Mouse (Mus musculus): ENCODE data around the gene Osbpl8.
A peak's percentile ranks its signal among the peaks of the same experiment; 100 is the strongest.
"Not testable (repeated sequence)": the region's sequence is repeated elsewhere in the genome, so short reads cannot be mapped to it uniquely, and the experiment has no call there.

Osbpl8 gene

DNA sequence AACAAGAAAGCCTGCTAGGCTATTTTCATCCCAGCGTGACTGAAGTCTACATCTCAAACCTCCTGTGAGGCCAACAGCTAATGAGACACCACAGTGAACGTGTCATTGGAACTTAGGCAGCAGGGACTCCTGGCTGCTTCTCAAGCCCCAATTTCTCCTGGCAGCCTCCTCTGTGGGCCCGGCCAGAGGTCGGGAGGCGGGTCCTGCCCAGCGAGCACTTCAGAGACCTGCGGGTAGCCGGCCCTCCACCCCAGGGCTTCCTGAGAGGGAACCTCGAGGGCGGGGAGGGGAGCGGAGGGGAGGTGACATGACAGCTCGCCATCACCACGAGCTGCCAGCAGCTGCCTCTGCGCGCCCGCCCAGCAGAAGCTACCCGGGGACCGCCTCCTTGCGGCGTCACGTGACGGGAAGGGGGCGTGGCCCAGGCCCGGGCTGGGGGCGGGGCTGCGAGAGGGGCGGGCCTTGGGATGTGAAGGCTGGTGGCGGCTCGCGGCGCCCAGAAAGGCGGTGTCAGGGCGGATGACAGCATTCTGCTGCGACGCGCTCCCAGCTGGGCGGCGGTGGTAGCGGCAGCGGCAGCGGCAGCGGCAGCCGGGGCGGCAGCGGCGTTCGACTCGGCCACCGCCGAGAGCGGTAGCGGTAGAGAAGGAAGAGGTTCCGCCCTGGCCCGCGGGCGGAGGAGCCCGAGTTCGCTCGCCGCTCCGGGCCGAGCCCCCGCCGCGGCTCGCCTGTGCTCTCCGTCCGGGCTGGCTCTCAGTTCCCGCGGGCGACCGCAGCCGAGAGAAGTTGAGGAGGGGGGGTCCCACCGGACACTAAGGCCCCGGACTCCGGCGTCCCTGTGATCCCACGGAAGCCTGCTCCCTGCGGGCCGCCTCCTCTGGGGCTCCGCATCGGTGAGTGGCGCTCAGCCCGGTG, at the start of gene Osbpl8:
TSS of gene Osbpl8 (plus strand) at position 449 of the 915 bp plus-strand sequence.
- peak; percentile 96 to 99 for DNase-seq (ENCODE audit: low spot score in 2 of 2)

- DNase-seq (ENCODE audit: low spot score in 2 of 2), result no peak
Measured at GRCm38 (mm10) chr10:111117198-111117845, 47.2 kb upstream of the Osbpl8 start.

DNA sequence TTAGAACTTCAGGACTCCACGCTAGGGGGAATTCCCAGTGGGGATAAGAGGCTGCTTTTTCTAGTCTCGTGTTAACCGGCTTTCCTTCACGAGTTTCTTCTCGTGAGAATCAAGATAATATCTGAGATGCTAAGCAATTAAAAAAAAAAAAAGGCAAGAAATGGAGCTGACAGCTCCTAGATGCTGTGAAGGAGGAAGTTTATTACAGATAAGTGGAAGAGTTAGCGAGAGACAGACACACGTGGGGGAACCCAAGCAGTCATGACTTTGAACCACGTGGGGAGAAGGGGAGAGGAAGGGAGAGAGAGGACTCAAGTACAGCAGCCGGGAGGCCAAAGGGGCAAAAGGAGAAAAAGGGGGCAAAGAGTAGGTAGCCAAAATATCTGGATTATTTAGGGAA, 46.3 kb upstream of the Osbpl8 start:
- DNase-seq (ENCODE audit: low spot score in 2 of 2), result no peak

DNA sequence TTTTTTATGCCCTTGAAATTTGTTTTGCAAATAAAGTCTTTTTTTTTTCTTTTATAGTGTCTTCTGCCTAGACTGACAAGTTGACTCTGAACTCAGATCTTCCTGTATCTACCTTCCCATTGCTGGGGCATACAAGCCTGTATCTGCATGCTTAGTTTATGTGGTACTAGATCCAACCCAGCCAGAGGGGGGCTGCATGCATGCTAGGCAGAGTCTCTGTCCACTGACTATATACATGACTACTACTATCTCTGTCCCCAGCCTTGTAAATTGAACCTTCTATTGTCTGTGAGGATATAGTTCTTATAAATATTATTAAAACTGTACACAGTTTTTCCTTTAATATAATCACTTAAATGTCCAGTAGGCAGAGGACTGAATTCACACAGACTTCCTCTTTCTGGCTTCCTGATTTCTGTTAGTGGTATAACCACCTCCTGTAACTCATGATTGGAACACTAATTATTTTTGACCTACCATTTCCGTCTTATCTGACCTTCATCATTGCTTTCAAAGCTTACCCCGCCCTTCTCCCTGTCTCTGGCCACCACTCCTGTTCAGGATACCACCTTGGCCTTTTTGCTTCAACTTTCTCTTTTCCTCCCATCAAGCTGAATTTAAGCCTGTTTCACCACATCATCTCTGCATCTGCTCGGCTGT, 45.4 kb upstream of the Osbpl8 start:
- no peak for DNase-seq (ENCODE audit: low spot score in 2 of 2)

GRCm38 (mm10) chr10:111119756-111120155, 44.8 kb upstream of the Osbpl8 start:
- DNase-seq (ENCODE audit: low spot score in 2 of 2), result no peak

DNA sequence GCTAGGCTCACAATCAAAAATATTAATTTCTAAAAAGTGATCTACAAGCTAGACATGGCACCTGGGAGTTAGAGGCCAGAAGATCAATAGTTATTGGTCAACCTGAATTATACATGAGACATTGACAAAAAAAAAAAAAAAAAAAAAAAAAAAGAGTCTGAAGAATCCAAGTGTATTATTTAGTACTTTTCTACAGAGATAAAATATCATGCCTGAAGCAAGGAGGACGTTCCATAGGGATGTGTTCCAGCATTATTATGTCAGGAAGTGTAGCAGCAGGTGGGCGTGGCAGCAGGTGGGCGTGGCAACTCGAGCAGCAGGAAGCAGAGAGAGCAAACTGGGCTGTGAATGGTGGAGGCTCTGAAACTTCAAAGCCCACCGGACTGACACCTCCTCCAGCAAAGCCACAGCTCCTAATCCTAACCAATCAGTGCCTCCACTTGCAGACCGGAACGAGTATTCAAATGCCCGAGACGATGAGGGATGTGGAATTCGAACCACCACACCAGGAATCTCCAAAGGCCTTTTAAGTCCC, 41.6 kb upstream of the Osbpl8 start:
- no peak for DNase-seq (ENCODE audit: low spot score in 2 of 2)

DNA sequence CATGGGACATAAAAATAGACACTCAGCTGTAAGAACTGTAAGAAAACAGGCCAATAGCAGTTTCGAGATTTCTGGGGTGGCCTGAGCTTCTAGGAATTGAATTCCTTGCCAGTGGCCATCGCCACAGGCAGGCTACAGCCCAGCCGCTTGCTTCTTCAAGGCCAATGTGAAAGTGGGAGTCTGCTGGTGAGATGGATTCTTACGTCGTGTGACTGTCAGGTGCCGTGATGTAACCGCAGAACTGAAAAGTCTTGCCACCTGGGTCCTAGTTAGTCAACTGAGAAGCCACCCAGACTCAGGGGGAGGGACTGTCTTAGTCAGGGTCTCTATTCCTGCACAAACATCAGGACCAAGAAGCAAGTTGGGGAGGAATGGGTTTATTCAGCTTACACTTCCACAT, 40.4 kb upstream of the Osbpl8 start:
- DNase-seq (ENCODE audit: low spot score in 2 of 2), result no peak

GRCm38 (mm10) chr10:111124767-111125315, 39.7 kb upstream of the Osbpl8 start:
- no peak for DNase-seq (ENCODE audit: low spot score in 2 of 2)

DNA sequence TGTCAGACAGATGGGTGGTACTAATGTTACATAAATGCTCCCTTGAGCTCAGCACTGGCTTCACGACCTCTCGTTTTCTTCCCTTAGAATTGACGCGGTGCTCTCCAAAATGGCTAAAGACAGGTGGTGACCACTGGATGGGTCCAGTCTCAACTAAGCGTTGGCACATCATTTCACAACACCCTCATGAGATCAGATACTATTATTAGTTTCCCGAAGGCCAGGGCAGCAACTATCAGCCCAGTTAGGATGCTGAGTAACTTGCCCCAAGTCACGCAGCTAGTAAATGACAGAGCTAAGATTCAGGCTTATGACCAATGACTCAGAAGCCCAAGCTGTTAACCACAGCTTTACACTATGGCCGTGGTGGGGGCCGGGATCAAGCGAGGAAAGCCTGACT, 37.2 kb upstream of the Osbpl8 start:
- DNase-seq (ENCODE audit: low spot score in 2 of 2), result no peak

DNA sequence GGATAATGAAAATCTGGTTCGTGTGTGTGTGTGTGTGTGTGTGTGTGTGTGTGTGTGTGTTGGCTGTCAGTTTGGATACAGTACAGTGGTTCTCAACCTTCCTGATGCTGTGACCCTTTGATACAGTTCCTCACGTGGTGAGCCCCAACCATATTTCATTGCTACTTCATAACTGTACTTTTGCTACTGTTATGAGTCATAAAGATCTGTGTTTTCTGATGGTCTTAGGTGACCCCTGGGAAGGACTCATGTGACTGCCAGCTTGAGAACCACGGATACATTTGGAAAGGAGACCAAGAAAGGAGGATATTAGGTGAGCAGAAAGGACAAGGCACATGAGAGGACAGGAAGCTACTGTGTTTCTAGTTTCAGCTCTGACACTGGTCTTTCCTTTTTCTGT, 36.1 kb upstream of the Osbpl8 start:
- DNase-seq (ENCODE audit: low spot score in 2 of 2), result no peak

DNA sequence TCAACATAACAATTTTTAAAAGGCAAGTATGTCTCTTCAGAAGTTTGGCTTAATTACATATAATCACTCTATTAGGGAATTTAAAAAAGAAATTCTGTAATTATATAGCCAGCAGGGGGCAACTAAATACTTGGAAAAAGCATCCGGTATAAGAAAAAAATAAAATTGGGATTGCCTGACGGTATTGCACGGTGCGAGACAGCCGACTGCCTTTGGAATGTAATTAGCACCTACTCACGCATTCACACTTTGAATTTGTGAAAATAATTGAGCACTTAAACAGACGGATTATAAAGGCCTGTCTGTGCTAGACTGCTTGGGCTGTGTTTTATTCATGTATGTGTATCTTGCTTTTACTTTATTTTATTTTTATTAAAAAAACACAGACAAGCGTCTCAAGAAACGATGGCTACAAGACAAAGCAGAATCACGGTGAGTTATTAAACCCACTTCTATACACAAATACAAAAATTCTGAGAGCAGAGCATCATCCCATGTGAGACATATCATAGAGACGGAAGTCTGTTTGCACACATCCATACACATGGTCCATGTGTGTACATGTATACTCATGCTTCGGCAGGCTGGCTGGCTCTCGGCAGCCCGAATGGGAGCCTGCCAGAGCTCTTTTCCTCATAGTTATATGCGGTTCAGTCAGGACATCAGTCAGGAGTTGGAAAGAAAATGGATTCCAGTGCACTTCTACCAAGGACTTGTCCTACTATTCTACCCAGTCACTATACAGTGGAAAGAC, 34.5 kb upstream of the Osbpl8 start:
- no peak for DNase-seq (ENCODE audit: low spot score in 2 of 2)

DNA sequence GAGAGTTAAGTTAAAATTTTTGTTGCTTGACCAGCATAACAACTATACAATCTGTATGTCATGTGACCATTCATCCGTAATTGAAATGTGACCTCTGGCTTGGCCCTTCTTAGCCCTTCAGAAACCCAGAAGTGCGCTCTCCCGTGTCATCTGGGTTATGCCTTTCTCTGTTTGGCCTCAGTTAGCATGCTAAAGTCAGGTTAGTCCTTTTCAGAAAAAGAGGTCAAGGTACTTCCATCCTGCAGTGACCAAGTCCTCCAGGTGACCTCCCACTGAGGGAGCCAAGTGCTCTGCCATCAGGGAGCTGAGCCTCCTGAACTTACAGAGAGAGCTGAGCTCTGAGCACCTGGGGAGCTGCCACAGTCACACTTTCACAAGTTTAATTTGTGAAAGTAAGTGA, 33.7 kb upstream of the Osbpl8 start:
- no peak for DNase-seq (ENCODE audit: low spot score in 2 of 2)

GRCm38 (mm10) chr10:111133271-111133670, 31.3 kb upstream of the Osbpl8 start:
- no peak for DNase-seq (ENCODE audit: low spot score in 2 of 2)

GRCm38 (mm10) chr10:111133936-111134335, 30.6 kb upstream of the Osbpl8 start:
- DNase-seq (ENCODE audit: low spot score in 2 of 2), result no peak

DNA sequence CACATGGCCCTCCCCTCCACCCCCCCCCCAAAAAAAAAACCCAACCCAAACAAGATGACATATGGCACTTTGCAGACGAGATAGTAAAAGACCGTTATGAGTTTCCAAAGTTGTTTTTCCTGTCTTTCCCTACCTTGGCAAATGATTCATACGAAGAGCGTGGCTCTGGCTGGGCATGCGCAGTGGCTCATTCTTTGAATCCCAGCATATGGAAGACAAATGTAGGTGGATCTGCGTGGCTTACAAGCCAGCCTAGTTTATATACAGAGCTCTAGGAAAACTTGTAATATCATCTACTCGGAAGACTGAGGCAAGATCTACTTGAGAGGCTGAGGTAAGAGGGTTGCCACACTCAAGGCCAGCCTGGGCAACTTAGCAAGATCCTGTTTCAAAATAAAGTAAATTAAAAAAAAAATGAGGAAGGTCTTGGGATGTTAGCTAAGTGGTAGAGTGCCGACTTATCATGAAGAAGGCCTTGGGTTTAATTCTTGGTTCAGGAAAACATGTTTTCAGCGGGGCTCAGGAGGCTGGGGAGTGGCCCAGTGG, 30.1 kb upstream of the Osbpl8 start:
- peak in 1 of 2 experiments; percentile 29 for DNase-seq (ENCODE audit: low spot score in 2 of 2)

DNA sequence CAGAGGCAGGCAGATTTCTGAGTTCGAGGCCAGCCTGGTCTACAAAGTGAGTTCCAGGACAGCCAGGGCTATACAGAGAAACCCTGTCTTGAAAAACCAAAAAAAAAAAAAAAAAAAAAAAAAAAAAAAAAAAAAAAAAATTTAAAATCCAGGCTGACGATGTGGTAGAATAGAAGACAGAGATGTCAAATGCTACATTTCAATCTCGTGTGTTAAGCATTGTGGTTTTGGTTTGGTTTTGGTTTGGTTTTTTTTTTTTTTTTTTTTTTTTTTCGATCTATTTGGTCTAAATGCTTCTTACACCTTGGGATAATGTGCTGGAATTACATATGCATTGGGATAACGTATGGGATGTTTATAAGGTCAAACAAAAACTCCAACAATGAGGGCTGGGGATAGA, 28.2 kb upstream of the Osbpl8 start:
- not testable (repeated sequence) for DNase-seq (ENCODE audit: low spot score in 2 of 2)

GRCm38 (mm10) chr10:111137905-111138304, 26.6 kb upstream of the Osbpl8 start:
- DNase-seq (ENCODE audit: low spot score in 2 of 2), result no peak

DNA sequence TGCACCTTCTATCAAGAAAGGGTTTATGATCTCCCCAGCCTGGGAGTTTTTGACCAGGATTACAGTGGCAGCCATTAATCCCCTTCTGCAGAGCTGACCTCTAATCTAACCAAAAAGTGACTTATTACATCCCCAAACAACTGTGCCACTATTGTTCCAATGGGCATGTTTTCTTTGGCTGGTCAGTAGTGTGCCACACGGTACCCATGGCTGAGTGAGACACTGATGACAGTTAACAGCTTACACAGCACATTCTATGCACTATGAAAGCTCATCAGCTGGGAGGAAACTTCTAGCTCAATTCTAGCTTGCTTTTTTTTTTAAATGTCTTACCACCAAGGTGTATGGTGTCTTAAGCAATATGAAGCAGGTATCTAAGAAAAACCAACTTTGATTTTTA, 25.4 kb upstream of the Osbpl8 start:
- DNase-seq (ENCODE audit: low spot score in 2 of 2), result no peak

DNA sequence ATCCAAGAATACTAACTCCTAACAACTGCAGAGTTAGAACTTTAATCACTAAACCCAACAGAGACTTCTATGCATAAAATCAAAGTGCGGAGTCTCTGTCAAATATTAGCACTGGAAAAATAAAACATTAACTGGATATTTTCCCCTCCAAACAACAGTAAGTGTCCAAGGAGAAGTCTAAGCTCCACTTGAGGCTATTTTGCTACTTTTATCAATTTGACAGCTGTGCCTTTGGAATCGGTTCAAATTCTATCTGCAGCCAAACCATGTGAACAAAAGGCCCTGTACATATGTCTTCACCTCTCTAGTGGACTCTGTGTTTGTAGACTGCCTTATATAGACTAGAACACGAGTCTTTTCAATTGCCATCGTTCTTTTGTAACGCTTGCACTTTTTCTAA, 24.7 kb upstream of the Osbpl8 start:
- no peak for DNase-seq (ENCODE audit: low spot score in 2 of 2)

- peak in 1 of 2 experiments; percentile 60 for DNase-seq (ENCODE audit: low spot score in 2 of 2)
Measured at GRCm38 (mm10) chr10:111144371-111144959, 20.1 kb upstream of the Osbpl8 start.

GRCm38 (mm10) chr10:111149761-111150160, 14.8 kb upstream of the Osbpl8 start:
- no peak for DNase-seq (ENCODE audit: low spot score in 2 of 2)

Data from left cerebral cortex, adult 9 months (tissue).